Mouse (Mus musculus) spleen, adult 12 weeks (tissue): Measurements from ENCODE around the gene Shq1.

Experiments
- DNase-seq: peaks from one replicate; pipeline ENCODE4 v3.0.0; 2022; ENCODE audit warnings: low spot score

Gene Shq1

DNA sequence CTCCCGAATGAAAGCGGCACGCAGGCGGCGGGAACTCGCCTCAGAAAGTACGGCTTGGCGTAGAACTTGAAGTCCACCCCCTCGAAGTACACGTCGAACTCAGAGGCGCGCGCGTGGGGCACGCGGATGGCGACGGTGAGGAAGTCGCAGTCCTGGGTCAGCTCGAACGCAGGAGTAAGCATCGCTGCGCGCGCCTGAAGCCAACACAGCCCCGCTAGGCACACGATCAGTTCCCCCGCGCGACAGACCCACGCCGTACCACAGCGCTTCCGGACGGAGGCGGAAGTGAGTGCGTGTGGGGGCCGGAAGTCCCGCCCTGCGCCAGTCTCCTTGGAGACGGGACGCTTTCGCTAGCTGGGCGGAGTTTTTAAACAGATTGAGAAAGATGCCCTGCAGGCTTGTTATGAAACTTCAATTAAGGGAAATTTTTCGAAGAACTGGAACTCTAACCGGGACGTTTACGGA, at the start of gene Shq1:
Gene Shq1 (minus strand): TSS at position 278 of the 465 bp plus-strand sequence.
- peak; percentile 79 for DNase-seq

DNA sequence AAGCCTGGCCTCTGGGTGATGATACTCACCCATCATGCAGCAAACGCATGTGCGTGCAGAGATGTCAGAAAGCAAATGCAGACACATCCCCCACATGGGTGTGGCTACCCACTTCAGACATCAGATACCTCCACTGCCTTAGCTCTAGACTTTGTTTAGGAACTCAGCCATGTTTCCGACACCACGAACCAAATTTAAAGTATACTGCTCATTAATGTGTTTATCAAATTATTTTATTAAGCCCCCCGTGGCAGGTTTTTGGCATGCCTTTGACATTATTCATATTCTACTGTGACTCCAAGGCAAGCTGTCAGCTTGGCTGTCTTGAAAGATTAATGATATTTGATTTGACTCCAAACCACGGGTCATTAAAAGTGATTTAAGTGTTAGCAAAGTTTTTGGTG, 49.1 kb upstream of the Shq1 start:
- no peak for DNase-seq

- no peak for DNase-seq
Observed at GRCm38 (mm10) chr6:100716817-100717216, 45.9 kb upstream of the Shq1 start.

GRCm38 (mm10) chr6:100716152-100716551, 45.2 kb upstream of the Shq1 start:
- DNase-seq: no peak

GRCm38 (mm10) chr6:100715296-100715828, 44.4 kb upstream of the Shq1 start:
- no peak for DNase-seq

DNA sequence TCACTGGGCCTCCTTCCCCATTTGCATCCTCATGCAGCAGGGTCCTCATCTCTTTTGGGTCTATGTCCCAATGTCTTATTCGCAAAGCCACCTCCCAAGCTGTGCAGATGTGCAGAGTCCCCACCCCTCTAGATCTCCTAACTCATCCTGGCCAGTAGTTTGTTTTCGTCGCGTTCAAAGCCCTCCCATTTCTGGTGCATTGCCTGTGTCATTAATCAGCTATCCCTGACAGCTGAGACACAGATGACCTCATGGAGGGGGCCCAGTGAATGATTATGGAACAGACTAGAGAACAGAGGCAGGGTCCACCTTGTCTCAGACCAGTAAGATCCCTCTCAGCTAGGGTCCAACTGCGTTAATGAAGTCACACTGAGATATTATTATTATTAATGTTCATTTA, 39.9 kb upstream of the Shq1 start:
- no peak for DNase-seq

GRCm38 (mm10) chr6:100710170-100710569, 39.2 kb upstream of the Shq1 start:
- no peak for DNase-seq

GRCm38 (mm10) chr6:100709483-100709882, 38.5 kb upstream of the Shq1 start:
- no peak for DNase-seq

- DNase-seq: no peak
Observed at GRCm38 (mm10) chr6:100708996-100709395, 38.0 kb upstream of the Shq1 start.

GRCm38 (mm10) chr6:100708248-100708647, 37.3 kb upstream of the Shq1 start:
- no peak for DNase-seq

DNA sequence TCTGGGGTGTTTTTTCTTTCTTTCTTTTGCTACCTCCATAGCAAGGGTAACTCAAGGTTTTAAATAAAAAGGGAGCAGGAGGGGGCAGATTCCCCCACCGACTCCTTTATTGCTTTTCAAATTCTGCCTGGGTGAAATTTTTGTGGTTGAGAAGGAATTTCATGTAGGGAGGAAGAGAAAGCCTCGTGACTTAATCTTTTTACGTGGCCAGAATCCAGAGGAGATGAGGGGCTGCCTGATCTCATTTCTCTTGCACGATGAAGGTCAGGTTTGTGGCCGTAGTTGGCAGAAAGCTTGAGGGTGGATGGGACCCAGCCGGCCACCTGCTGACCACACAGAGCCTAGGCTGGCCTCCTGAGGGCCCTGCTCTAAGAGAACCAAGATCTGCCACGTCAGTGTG, 36.6 kb upstream of the Shq1 start:
- DNase-seq: no peak

- no peak for DNase-seq
Observed at GRCm38 (mm10) chr6:100706861-100707260, 35.9 kb upstream of the Shq1 start.

DNA sequence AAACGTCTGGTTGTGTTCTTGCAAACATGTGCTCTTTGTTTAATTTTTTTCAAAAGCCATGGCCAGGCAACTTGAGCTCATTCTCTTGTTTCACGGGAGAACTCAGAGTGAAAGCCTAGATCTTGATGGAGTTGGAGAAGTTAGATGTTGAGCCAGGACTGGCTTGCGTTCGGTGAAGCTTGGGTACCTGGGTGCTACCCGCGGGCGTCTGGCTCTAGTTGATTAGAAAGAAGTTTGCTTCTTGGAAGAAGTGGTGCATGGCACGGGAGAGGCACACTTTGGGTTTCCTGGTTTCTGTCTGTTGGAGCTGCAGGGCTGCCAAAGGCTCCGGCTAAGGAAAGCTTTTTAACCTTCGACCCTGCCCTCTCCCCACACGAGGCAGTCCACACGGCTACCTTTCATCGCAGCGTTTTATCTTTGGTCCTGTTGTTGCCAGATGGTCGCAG, 34.4 kb upstream of the Shq1 start:
- DNase-seq: no peak

DNA sequence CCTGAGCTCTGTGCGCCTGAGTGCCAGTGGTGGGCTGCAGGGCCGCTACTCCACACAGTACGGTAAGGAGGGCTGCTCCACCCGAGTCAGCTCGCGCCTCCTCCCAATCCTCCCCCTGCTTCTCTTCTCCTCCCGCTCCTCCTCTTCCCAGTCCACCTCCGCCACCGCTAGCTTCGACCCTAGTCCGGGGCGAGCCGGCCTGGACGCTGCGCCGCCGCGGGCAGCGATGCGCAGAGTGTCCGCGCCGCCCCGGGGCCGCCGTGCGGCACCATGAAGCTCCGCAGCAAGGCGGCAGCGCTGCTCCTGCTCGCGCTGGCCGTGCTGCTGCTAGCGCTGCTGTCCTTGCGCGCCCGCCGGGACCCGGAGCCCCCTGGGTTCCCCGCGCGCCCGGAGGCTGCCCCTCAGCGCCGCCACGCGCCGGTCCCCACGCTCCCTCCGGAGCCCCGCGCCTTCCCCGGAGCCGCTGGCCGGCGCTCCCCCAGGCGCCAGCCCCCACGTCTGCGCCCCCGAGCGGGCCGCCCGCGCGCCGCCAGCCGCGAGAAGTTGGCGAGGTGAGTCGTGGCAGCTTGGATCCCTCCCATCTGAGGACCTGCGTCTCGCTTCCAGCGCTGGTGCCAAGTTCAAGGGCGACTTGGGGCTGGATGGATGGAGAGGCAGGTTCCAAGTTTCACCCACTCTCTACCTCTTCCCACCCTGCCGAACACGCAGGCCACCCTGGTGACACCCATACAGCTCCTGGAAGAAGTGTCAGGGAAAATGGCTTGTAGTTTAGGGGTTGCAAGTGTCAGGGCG, 33.8 kb upstream of the Shq1 start, which contains the start of gene Gxylt2:
Gene Gxylt2 (plus strand): TSS at position 161 of the 792 bp plus-strand sequence.
- no peak for DNase-seq

- no peak for DNase-seq
Observed at GRCm38 (mm10) chr6:100704197-100704573, 33.2 kb upstream of the Shq1 start.

GRCm38 (mm10) chr6:100700774-100701173, 29.8 kb upstream of the Shq1 start:
- no peak for DNase-seq

DNA sequence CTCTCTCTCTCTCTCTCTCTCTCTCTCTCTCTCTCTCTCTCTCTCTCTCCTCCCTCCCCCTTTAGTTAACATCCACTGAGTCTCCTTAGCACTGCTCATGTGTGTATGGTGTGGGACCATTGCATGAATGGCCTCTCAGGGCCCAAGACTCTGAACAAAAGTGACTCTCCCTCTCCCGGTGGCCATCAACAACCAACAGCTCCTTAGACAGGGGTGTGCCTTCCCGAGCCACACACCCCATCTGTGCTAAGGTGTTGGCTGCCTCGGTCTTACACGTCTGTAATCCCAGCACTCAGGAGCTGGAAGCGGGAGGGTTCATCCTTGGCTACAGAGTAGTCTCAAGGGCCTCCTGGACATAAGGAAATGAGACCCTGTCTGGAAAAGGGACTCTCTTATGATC, 29.0 kb upstream of the Shq1 start:
- no peak for DNase-seq

- DNase-seq: no peak
Observed at GRCm38 (mm10) chr6:100686341-100686740, 15.4 kb upstream of the Shq1 start.

DNA sequence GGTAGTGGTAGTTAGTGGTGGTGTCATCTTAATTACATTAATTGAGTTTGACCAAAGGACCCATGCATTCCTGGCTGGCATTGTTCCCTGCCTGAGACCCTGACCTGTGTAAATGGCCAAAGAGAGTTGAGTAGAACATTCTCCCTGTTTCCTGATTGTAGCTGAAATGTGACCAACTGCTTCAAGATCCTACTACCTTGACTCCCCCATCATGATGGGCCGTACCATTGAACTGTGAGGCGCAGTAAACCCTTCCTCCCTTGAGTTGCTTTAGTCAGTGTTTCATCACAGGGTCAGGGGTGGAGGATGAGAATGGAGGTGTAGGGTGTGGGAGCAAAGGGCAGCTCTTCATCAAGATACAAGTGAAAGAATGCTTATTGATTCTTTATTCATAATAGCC, 7.7 kb upstream of the Shq1 start:
- DNase-seq: no peak

DNA sequence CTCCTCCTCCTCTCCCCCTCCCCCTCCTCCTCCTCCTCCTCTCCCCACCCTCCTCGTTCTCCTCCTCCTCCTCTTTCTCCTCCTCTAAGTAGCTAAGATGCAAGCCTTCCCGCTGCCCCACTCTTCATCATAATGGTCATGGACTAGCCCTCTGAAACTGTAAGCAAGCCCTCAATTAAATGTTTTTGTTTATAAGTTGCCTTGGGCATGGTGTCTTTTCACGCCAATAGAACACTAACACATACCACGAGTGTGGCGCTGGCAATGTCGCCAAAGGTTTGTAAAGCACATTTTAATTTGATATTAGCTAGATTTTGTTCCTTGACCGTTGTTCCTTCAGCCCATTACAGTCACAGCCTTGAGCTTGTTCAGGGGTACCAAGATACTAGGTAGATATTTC, 5.5 kb upstream of the Shq1 start:
- DNase-seq: no peak

- no peak for DNase-seq
Observed at GRCm38 (mm10) chr6:100674974-100675373, 4.0 kb upstream of the Shq1 start.

GRCm38 (mm10) chr6:100671401-100671800, 444 bp upstream of the Shq1 start:
- DNase-seq: no peak

GRCm38 (mm10) chr6:100670370-100670841, 551 bp downstream of the Shq1 start:
- peak; percentile 48 for DNase-seq

- no peak for DNase-seq
Observed at GRCm38 (mm10) chr6:100668858-100669257, 2.1 kb downstream of the Shq1 start.
